ENCODE assay signal across 13 mouse cellular contexts in genomic region chr10:4376461-4376860, GRCm38 (mm10). TPM values are rescaled to one million over a fixed set of nuclear protein-coding genes. Genes with fewer than 3 reads are reported as not detected.
DNase-seq lines count a peak whose midpoint lies in the region; ATAC-seq and TF ChIP-seq lines count a peak whose summit lies in the region.
"Had no signal": no experiment of that assay in that cellular context is flagged by ENCODE, and none has a peak within 500 bp of the region (broad histone marks: within the 10 kb centered on the region; RNA-seq: fewer than 3 reads in every experiment).

No protein-coding gene starts in this region.

- H3K9ac ChIP-seq in ES-Bruce4 (ENCODE audit: low read depth, poor library complexity, severe bottlenecking): no peak overlapping the region
- H3K9ac ChIP-seq in lung, postnatal 0 days (replicated peaks; ENCODE audit: low read depth): no peak overlapping the region
- H3K9ac ChIP-seq: hindbrain, embryonic 12.5 days; midbrain, embryonic 15.5 days had no signal

- WGBS in heart, embryonic 10.5 days: 64% methylated on average over 7 of the region's 7 CpGs
- WGBS in lung, postnatal 0 days: 62% methylated on average over 7 of the region's 7 CpGs

- H3K4me1 ChIP-seq in heart, embryonic 10.5 days: peaks cover 19% of the 10 kb centered on the region
- H3K4me1 ChIP-seq in ES-Bruce4 (ENCODE audit: control insufficient read depth, insufficient read depth, low read length): peaks cover 7% of the 10 kb centered on the region
- no peaks in the 10 kb centered on the region; the same call in 1 of the 2 replicates for H3K4me1 ChIP-seq in lung, postnatal 0 days (ENCODE audit: insufficient read depth, low read depth, low read length)
- H3K4me1 ChIP-seq: limb, embryonic 10.5 days; midbrain, embryonic 15.5 days had no signal

- H3K27me3 ChIP-seq in heart, embryonic 10.5 days (ENCODE audit: insufficient read depth, poor library complexity, severe bottlenecking): no peaks in the 10 kb centered on the region
- H3K27me3 ChIP-seq in ES-Bruce4 (ENCODE audit: control insufficient read depth, insufficient read depth, low read length, poor library complexity, severe bottlenecking): no peaks in the 10 kb centered on the region
- no peaks in the 10 kb centered on the region for H3K27me3 ChIP-seq in lung, postnatal 0 days (replicated peaks; ENCODE audit: insufficient read depth, low read length)
- H3K27me3 ChIP-seq: hindbrain, embryonic 12.5 days; midbrain, embryonic 15.5 days had no signal

- no peak overlapping the region for H3K4me3 ChIP-seq in heart, embryonic 10.5 days
- no peak overlapping the region for H3K4me3 ChIP-seq in ES-Bruce4 (ENCODE audit: low read depth, low read length)
- no peak overlapping the region for H3K4me3 ChIP-seq in lung, postnatal 0 days (ENCODE audit: low read depth, low read length)
- H3K4me3 ChIP-seq: forebrain, embryonic 10.5 days; hindbrain, embryonic 12.5 days; limb, embryonic 10.5 days; midbrain, embryonic 15.5 days had no signal

- peak; percentile 81 for ATAC-seq in lung, postnatal 0 days
- ATAC-seq: midbrain, embryonic 15.5 days had no signal

- no peak overlapping the region for H3K4me2 ChIP-seq in lung, postnatal 0 days (replicated peaks; ENCODE audit: low read depth, low read length)
- H3K4me2 ChIP-seq: hindbrain, embryonic 12.5 days; midbrain, embryonic 15.5 days had no signal

- no peaks in the 10 kb centered on the region for H3K9me3 ChIP-seq in heart, embryonic 10.5 days
- H3K9me3 ChIP-seq in ES-Bruce4 (replicated peaks; ENCODE audit: control insufficient read depth, insufficient read depth, low read length, poor library complexity, severe bottlenecking): no peaks in the 10 kb centered on the region
- H3K9me3 ChIP-seq in lung, postnatal 0 days (ENCODE audit: low read length): no peaks in the 10 kb centered on the region
- H3K9me3 ChIP-seq: forebrain, embryonic 10.5 days; hindbrain, embryonic 12.5 days; limb, embryonic 10.5 days; midbrain, embryonic 15.5 days had no signal

- DNase-seq in heart, adult 11 months: peak; percentile 97
- no peak for DNase-seq in heart, embryonic 10.5 days (ENCODE audit: low spot score)
- DNase-seq in heart, postnatal 10 days: peak; percentile 55 to 58
- DNase-seq in lung, postnatal 0 days (ENCODE audit: low spot score): peak; percentile 81
- DNase-seq in ovary, postnatal 10 days (ENCODE audit: low spot score): no peak
- no peak for DNase-seq in layer of hippocampus, postnatal 10 days (ENCODE audit: low spot score in 2 of 2)
- no peak for DNase-seq in left cerebral cortex, adult 11 months (ENCODE audit: low spot score)
- DNase-seq: cerebellum, adult 2 months had no signal

- H3K27ac ChIP-seq in heart, embryonic 10.5 days: no peak overlapping the region
- H3K27ac ChIP-seq in ES-Bruce4 (ENCODE audit: insufficient read depth, low read length): peak overlapping the region; percentile 66; the same call in 1 of the 2 replicates
- no peak overlapping the region for H3K27ac ChIP-seq in lung, postnatal 0 days (ENCODE audit: low read length)
- H3K27ac ChIP-seq: forebrain, embryonic 10.5 days; hindbrain, embryonic 12.5 days; limb, embryonic 10.5 days; midbrain, embryonic 15.5 days had no signal

- H3K36me3 ChIP-seq in heart, embryonic 10.5 days: peaks cover 11% of the 10 kb centered on the region; the same call in 1 of the 2 replicates
- no peaks in the 10 kb centered on the region for H3K36me3 ChIP-seq in ES-Bruce4 (ENCODE audit: control insufficient read depth, insufficient read depth, low read length, poor library complexity, severe bottlenecking)
- peaks cover 7% of the 10 kb centered on the region; the same call in 1 of the 2 replicates for H3K36me3 ChIP-seq in lung, postnatal 0 days (ENCODE audit: insufficient read depth, low read length)
- H3K36me3 ChIP-seq: midbrain, embryonic 15.5 days had no signal

- no peak for TF ChIP-seq CTCF in ES-Bruce4 (IDR thresholded peaks at IDR 0.05; ENCODE audit: low read depth, low read length)
- TF ChIP-seq CTCF in lung, postnatal 0 days (IDR thresholded peaks at IDR 0.05): no peak

- intact Hi-C loops in heart, postnatal 10 days (cut with DNase I): no loop called here

- no peak for TF ChIP-seq POLR2A in ES-Bruce4 (IDR thresholded peaks at IDR 0.05; ENCODE audit: insufficient read depth, low read length)

- TF ChIP-seq EP300 in ES-Bruce4 (IDR thresholded peaks at IDR 0.05; ENCODE audit: insufficient read depth, low read depth, low read length): no peak
- peak; percentile 24; the same call in 1 of the 2 replicates for TF ChIP-seq EP300 in lung, postnatal 0 days (IDR thresholded peaks at IDR 0.05)

RNA-seq across cellular contexts. Expression of gene Zbtb2, which starts 11.4 kb away (rescaled TPM):
- 14.1 and 15.6 TPM in 2 replicates for polyA plus RNA-seq in heart, embryonic 10.5 days (2016; fragmentation: Nextera tagmentation; extraction: Ambion mirVana)
- 11.0 and 13.1 TPM in 2 replicates for polyA plus RNA-seq in ES-Bruce4 (2011; ENCODE audit: insufficient read depth, insufficient read length, low read depth, missing spikeins)
- 1 to 10 TPM; 8.9 to 9.2 TPM for total RNA-seq in heart, postnatal 10 days (2021)
- 9.2 and 9.4 TPM in 2 replicates for polyA plus RNA-seq in lung, postnatal 0 days (2015; fragmentation: Nextera tagmentation; extraction: Ambion mirVana)
- total RNA-seq in layer of hippocampus, postnatal 10 days (2021): 10 to 100 TPM; 10.8 to 12.0 TPM

RNA-seq across cellular contexts. Expression of gene Rmnd1, which starts 55.7 kb away (rescaled TPM):
- 74.9 and 90.0 TPM in 2 replicates for polyA plus RNA-seq in heart, embryonic 10.5 days (2016; fragmentation: Nextera tagmentation; extraction: Ambion mirVana)
- polyA plus RNA-seq in ES-Bruce4 (2011; ENCODE audit: insufficient read depth, insufficient read length, low read depth, missing spikeins): 72.8 and 77.1 TPM in 2 replicates
- 10 to 100 TPM; 48.5 to 49.9 TPM for total RNA-seq in heart, postnatal 10 days (2021)
- polyA plus RNA-seq in lung, postnatal 0 days (2015; fragmentation: Nextera tagmentation; extraction: Ambion mirVana): 16.5 and 17.9 TPM in 2 replicates
- total RNA-seq in layer of hippocampus, postnatal 10 days (2021): 10 to 100 TPM; 22.4 to 23.2 TPM

RNA-seq across cellular contexts. Expression of gene Armt1, which starts 55.8 kb away (rescaled TPM):
- polyA plus RNA-seq in heart, embryonic 10.5 days (2016; fragmentation: Nextera tagmentation; extraction: Ambion mirVana): 20.4 and 22.4 TPM in 2 replicates
- polyA plus RNA-seq in ES-Bruce4 (2011; ENCODE audit: insufficient read depth, insufficient read length, low read depth, missing spikeins): 80.4 and 84.0 TPM in 2 replicates
- total RNA-seq in heart, postnatal 10 days (2021): 1 to 10 TPM; 8.2 to 8.9 TPM
- polyA plus RNA-seq in lung, postnatal 0 days (2015; fragmentation: Nextera tagmentation; extraction: Ambion mirVana): 9.0 and 10.2 TPM in 2 replicates
- total RNA-seq in layer of hippocampus, postnatal 10 days (2021): 10 to 100 TPM; 10.8 to 11.1 TPM

Comparison
In these comparisons a context has a peak if more than half of its experiments do, and no peak if none do; other contexts are left out.
1. DNase-seq: peak in heart, adult 11 months (single experiment), heart, postnatal 10 days (2 of 2) and lung, postnatal 0 days (single experiment); none in heart, embryonic 10.5 days (single experiment), ovary, postnatal 10 days (single experiment), layer of hippocampus, postnatal 10 days (0 of 2) and left cerebral cortex, adult 11 months (single experiment).